Mouse (Mus musculus) splenic B cell, adult 2 months (primary cell): ENCODE results near the gene Ttc30a1.
"Not testable (repeated sequence)": the region's sequence is repeated elsewhere in the genome, so short reads cannot be mapped to it uniquely, and the experiment has no call there.

Experiments
- DNase-seq: peaks from one replicate; pipeline ENCODE4 v3.0.0-alpha.2; 2011; ENCODE audit warnings: low read depth, low spot score
- H3K27me3 ChIP-seq: 2 replicates; pipeline ENCODE4 v1.6.1; 2012; ENCODE audit warnings: mild to moderate bottlenecking, low read length, moderate library complexity, mixed read lengths; ENCODE audit not compliant: control insufficient read depth, poor library complexity, insufficient read depth, severe bottlenecking
- H3K36me3 ChIP-seq: 2 replicates; pipeline ENCODE4 v1.6.1; 2012; ENCODE audit warnings: mild to moderate bottlenecking, low read length, moderate library complexity, mixed read lengths; ENCODE audit not compliant: control insufficient read depth, poor library complexity, insufficient read depth, severe bottlenecking

The Ttc30a1 gene

DNA sequence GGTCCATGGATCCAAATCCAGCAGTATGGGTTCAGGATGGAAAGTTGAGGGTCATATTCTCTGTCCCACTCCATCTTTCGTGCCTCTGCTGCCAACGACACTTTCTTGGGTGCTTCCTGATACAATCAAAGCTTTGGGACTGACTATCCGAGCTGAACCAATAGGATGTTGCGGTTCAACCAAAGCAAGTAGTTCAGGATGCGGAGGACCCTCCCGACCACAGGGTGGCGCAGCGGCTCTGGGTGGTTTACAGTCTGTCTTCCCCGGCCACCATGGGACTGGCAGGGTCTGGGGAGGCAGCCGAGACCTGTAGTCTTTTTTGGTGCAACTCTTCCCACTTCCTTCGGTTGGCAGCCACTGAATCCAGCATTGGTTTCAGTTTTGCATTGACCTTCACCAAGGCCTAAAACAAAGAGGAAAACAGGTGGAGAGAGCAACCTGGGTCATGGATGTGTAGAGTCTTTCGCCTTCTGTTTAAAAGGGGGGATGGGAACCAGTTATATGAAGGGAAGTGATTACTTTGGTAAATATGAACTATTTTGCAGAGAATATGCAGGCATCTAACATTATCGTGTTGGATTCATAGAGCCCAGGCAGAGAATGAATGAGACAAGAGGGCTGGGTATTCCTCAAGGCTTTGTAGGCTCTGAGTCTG lies 9.2 kb upstream of the Ttc30a1 start:
- DNase-seq: peak; percentile 53
- Histone ChIP-seq H3K36me3 (no peaks in the 10 kb centered on the region), H3K27me3 (no peaks in the 10 kb centered on the region)

DNA sequence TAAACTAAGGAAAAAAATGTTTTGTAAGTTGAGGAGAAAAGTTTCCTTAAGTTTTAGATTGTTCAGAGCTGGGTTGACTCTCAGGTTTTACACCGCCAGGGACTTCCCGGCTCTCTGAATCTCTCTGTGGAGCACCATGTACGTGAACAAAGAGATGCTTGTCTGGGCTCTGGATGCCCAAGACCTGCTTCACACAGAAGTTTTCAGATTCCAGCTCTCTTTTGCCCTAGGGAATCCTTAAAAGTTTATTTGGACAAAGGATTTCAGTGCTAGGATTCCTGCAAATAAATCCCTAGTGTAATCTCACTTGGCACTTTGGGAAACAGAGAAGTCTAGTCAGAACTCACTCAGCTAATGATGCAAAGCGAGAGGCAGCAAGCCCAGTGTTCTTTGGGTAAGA lies 7.9 kb upstream of the Ttc30a1 start:
- no peaks in the 10 kb centered on the region for H3K27me3 ChIP-seq
- DNase-seq: no peak
- H3K36me3 ChIP-seq: no peaks in the 10 kb centered on the region

DNA sequence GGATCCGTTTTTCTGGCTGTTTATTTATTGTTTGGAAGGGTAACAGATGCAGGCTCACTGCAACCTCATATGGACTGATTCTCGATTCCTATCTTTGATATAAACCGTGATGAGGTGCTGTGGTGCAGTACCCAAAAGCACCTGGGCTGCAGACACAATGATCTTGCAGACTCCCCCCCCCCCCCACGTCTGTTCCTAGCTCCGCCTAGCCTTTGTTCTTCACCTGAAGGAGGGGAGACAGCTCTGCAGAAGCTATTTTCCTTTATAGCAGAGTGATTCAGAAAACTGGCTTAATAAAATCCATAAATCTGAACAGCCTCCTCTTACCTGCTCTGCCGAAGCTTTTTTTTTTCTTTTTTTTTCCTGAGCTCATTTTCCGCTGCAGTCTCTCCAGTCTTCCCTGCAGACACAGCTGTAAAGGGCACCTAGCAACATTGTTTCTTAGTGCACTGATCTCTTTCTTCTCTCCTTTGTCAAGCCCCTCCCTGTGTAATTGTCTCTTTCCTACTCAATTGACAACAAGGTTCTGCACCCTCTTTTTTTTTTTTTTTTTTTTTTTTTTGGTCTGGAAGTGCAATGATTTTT lies 7.1 kb upstream of the Ttc30a1 start:
- Histone ChIP-seq H3K36me3 (no peaks in the 10 kb centered on the region), H3K27me3 (no peaks in the 10 kb centered on the region)
- DNase-seq: no peak

DNA sequence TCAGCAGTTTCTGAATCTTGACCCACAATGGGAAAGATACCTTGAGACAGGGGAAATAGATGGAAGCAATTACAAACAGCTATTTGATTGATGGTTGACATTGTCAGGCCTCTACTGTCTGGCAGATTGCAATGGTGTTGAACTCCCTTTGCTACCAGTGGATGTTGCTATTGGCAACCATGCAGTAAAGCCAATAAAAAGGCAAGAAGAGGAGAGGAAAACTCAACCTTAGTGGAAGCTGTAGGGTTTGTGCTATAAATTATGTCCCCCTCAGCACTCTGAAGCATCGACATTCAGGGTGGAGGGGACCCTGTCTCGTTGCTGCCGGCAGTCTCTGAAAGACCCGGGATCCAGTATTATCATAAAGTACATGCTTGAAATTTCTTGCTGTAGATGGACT lies 6.6 kb upstream of the Ttc30a1 start:
- Histone ChIP-seq H3K27me3 (no peaks in the 10 kb centered on the region), H3K36me3 (no peaks in the 10 kb centered on the region)
- no peak for DNase-seq

DNA sequence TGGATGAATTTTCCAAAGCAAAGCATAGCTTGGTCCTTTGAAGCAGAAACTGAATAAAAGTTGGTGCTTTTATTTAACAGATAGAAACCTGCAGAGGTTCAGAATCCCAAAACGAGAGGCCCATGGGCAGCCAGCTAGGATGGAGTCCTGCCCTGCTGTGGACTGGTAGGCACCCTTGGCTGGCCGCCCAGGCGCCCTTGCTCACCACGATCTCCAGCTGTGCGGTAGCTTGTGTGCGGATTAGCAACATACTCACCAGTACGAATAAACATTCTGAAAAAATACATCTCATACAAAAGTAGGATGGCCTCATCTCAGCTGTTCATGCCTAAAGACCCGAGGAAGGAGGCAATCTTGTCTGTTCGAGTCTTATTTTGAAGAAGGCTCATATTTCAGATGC lies 6.0 kb upstream of the Ttc30a1 start:
- Histone ChIP-seq H3K27me3 (no peaks in the 10 kb centered on the region), H3K36me3 (no peaks in the 10 kb centered on the region)
- DNase-seq: no peak

DNA sequence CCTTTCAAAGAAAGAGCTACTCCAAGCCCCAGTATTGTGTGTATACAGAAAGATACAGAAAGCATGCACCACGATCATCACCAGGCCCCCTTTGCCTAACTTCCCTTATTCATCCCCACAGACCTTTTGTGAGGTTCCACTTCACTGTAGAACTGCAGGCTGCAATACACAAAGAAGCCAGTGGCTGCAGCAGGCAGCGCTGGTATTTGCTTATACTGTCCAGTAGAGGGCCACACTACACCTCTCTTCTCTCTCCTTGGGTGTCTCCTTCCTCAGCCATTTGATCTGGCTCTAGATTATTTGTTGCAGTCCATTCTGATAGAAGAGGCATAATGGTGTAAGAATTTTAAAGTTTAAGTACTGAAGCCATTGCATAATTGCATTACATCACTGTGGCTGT lies 3.4 kb upstream of the Ttc30a1 start:
- H3K27me3 ChIP-seq: no peaks in the 10 kb centered on the region
- peak; percentile 71 for DNase-seq

DNA sequence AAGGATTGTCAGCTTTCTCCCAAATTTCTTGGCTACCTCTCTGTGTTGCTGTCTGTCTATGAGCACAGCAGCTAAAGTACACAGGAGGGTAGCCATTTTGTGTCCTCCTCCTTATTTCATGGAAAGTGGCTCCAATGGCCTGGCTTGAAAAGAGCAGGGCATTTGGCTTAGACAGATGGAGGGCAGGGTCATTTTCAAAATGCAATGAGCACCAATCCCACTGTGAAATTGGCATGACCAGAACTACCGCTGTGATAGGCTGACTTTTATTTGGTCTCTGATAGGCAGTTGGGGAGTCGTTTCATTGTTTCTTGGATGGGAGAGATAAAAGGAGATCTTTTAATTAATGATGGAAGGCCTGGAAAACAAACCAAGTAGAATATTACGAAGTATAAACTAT lies 2.1 kb upstream of the Ttc30a1 start:
- H3K36me3 ChIP-seq: no peaks in the 10 kb centered on the region
- H3K27me3 ChIP-seq: no peaks in the 10 kb centered on the region
- no peak for DNase-seq

More for the DNA sequence above, 3.4 kb upstream of the Ttc30a1 start:
- no peaks in the 10 kb centered on the region for H3K36me3 ChIP-seq

DNA sequence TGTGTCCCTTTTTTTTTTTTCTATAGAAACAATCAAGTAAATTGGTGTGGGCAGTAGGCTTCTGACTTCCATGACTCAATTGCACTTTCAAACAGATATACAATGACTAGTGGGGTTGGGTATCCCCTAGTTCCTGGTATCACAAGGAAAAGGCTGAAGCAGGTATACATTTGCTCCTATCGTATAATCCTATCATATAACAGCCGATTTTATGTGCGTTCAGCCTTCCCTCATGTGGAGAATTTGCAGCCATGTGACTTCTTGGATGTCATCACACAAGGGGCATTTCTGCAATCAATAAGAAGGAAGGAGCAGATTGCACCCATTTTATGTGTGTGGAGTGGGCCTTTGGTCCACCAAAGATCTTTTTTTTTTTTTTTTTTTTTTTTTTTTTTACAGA lies 1.3 kb upstream of the Ttc30a1 start:
- no peaks in the 10 kb centered on the region for H3K27me3 ChIP-seq
- DNase-seq: no peak
- no peaks in the 10 kb centered on the region for H3K36me3 ChIP-seq

DNA sequence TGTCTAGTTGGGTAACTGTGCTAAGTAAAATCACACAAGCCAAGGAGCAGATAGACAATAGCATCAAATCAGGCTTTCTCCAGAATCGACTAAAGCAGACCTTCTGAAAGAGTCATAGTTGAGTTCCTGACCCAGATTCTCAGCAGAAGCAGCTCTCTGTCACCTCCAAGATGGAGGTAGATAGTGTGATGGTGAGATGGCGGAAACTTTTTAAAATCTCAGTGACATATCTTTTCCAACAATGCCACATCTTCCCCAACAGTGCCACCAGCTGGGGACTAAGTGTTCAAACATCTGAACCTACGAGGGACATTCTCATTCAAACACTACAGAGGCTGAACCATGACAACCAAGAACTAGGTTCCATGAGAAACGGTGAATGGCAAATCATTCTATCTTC lies 859 bp upstream of the Ttc30a1 start:
- no peak for DNase-seq
- no peaks in the 10 kb centered on the region for H3K36me3 ChIP-seq
- no peaks in the 10 kb centered on the region for H3K27me3 ChIP-seq

DNA sequence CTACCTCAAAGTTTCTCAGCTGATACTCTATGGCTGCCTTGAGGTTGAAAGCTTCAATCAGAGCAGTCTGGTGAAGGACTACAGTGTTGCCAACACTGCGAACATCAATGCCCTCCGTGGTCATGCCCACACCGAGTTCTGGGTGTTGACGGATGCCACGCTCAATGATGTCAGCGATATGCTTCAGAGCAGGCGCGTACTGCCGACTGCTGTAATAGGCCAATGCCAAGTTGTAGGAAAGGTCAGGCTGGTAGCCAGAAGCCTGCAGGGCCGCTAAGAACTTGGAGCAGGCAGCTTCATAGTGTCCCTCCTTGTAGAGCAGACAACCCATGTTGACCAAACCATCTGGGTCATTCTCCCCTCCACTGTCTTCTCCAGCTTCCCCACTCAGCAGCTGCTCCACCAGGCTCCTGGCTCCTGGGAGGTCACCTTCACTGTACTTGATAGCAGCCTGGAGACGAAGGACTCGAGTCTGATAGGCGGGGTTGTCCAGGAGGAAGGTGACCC lies 781 bp downstream of the Ttc30a1 start:
- not testable (repeated sequence) for DNase-seq, H3K36me3 ChIP-seq, H3K27me3 ChIP-seq

DNA sequence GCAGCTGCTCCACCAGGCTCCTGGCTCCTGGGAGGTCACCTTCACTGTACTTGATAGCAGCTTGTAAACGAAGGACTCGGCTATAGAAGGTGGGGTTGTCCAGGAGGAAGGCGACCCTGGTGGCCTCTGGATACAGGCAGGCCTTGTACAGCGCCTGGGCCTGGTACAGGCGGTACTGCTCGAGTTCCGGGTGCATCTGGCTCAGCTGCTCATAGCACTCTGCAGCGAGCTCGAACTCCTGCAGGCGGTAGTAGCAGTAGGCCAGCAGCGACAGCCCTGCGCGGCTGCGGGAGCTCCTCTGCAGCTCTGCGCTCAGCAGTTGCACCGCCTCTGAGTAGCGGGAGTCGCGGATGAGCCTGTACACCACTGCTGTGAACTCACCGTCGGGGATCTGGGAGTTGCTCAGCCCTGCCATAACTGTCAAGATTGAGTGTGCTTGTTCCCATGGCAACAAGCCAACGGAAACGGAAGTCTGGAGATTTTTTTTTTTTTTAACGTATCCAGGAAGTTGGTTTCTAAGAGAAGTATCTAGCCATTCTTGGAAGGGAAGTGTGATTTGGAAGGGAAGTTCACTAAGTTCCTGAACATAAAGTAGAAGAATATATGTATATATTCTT lies 3.9 kb downstream of the Ttc30a1 start, which contains the start of gene Ttc30a2:
TSS of gene Ttc30a2 (minus strand) at position 419 of the 617 bp plus-strand sequence.
- not testable (repeated sequence) for H3K27me3 ChIP-seq, H3K36me3 ChIP-seq
- DNase-seq: peak; percentile 34

DNA sequence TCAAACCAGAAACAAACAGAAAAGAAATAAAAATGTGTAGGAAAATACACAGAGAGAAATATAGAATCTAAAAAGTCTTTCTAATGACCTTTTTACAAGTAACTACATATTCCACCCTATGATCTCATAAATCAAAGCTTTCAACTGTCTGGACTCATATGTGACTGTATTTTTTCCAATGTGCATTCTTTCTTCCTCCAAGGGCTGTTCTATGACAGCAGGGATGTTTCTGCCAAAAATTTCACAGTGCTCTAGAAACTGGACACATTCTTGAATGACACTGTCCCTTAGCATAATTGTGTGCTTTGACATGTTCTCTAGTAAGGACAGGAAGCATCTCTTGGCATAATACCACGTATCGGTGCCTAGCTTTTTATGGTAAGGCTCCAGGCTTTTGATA lies 5.7 kb downstream of the Ttc30a1 start:
- DNase-seq, H3K36me3 ChIP-seq, H3K27me3 ChIP-seq: not testable (repeated sequence)

DNA sequence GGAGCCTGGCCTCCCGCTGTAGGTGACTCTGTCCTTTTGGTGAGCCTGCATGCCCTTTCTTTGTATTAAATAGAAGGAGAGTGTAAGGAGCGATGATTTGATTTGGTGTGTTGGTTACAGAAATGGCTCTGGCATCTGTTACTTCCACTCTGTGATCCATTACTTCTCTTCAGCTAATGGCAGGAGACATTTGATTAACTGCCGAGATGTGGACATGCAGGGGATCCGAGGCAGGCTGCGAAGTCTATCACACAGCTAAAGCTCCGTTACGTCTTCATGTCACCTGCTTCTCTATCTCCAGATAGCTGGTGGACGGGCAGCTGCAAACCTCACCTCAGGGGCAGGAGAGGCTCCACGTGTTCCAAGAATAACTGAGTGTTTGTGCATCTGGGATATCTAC lies 7.6 kb downstream of the Ttc30a1 start:
- Histone ChIP-seq H3K27me3 (no peaks in the 10 kb centered on the region), H3K36me3 (no peaks in the 10 kb centered on the region)
- no peak for DNase-seq

DNA sequence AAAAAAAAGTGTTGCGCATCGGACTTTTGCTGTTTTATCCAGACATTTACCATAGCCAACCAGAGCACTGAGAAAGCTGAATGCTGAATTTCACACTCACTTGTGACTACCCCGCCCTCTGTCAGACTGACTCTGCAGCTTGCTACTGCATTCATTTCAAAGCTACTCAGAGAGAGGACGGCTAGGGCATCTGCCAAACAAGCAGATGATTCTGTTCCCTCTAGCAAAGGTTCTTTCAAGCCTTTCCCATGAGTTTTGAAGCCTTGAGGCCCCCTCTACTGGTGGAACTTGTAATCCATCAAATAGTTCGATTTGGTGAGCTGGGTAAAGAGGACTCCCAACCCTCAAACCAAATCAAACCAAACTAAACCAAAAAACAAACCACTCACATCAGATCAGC lies 16.8 kb downstream of the Ttc30a1 start:
- Histone ChIP-seq H3K36me3 (no peaks in the 10 kb centered on the region), H3K27me3 (no peaks in the 10 kb centered on the region)
- DNase-seq: peak; percentile 71

DNA sequence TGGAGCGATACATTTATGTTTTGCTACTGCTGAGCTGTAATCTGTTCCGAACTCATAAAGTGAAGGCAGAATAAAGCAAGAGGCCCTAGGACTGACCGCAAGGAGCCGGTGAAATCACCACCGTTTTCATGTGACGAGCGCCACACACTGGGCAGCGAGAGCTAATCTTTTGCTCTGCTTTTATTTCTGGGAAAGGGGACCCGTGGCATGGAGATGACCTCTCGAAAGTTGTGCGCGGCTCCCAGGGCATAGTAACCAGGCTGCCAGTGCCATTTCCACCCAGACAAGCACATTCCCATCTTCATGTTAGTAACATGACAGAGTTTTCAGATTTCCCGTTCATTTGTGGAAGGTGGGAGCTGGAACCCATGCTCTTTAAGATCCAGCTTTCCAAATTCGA lies 17.3 kb downstream of the Ttc30a1 start:
- peak; percentile 44 for DNase-seq
- H3K27me3 ChIP-seq: no peaks in the 10 kb centered on the region
- H3K36me3 ChIP-seq: no peaks in the 10 kb centered on the region
